Mouse (Mus musculus): ENCODE results near the gene Tsc2. TPM values are rescaled to one million over a fixed set of nuclear protein-coding genes. Genes with fewer than 3 reads are reported as not detected.

Gene Tsc2
- total and polyA plus RNA-seq, 2 experiments from 2014 or later = 61.7 to 106 TPM

GRCm38 (mm10) chr17:24593992-24594890 lies 38.2 kb downstream of the Tsc2 start:
- ATAC-seq (ENCODE audit: low FRiP score) = no peak
- whole genome bisulfite sequencing = 94% methylated on average over 26 of the region's 26 CpGs
- DNase-seq (ENCODE audit: low spot score) = no peak

GRCm38 (mm10) chr17:24593248-24593647 lies 39.2 kb downstream of the Tsc2 start:
- Histone ChIP-seq H3K9me3 (ENCODE audit: low read length) (no peaks in the 10 kb centered on the region), H3K4me2 (ENCODE audit: low read depth, low read length, poor library complexity, severe bottlenecking) (no peak overlapping the region), H3K9ac (replicated peaks; ENCODE audit: low read length, poor library complexity, severe bottlenecking) (no peak overlapping the region), H3K27ac (ENCODE audit: low read depth, low read length) (no peak overlapping the region), H3K4me1 (ENCODE audit: insufficient read depth, low read length) (no peaks in the 10 kb centered on the region), H3K27me3 (ENCODE audit: insufficient read depth, low read length) (no peaks in the 10 kb centered on the region), H3K4me3 (ENCODE audit: low read depth, low read length) (no peak overlapping the region), H3K36me3 (ENCODE audit: insufficient read depth, low read length) (peaks cover 84% of the 10 kb centered on the region)
- no peak for TF ChIP-seq CTCF (IDR thresholded peaks at IDR 0.05)
- DNase-seq (ENCODE audit: low spot score) (no peak), ATAC-seq (ENCODE audit: low FRiP score) (no peak)
- 88% methylated on average over 5 of the region's 5 CpGs for WGBS

More at GRCm38 (mm10) chr17:24593992-24594890, 38.2 kb downstream of the Tsc2 start:
- no peaks in the 10 kb centered on the region for H3K4me1 ChIP-seq (ENCODE audit: insufficient read depth, low read length)
- H3K9ac ChIP-seq (replicated peaks; ENCODE audit: low read length, poor library complexity, severe bottlenecking) = no peak overlapping the region
- H3K27me3 ChIP-seq (ENCODE audit: insufficient read depth, low read length) = no peaks in the 10 kb centered on the region
- no peaks in the 10 kb centered on the region for H3K9me3 ChIP-seq (ENCODE audit: low read length)
- no peak for TF ChIP-seq CTCF (IDR thresholded peaks at IDR 0.05)
- peaks cover 93% of the 10 kb centered on the region for H3K36me3 ChIP-seq (ENCODE audit: insufficient read depth, low read length)
- no peak overlapping the region for H3K27ac ChIP-seq (ENCODE audit: low read depth, low read length)
- no peak overlapping the region for H3K4me2 ChIP-seq (ENCODE audit: low read depth, low read length, poor library complexity, severe bottlenecking)
- no peak overlapping the region for H3K4me3 ChIP-seq (ENCODE audit: low read depth, low read length)

- TF ChIP-seq CTCF (IDR thresholded peaks at IDR 0.05) = no peak
- Histone ChIP-seq H3K9me3 (ENCODE audit: low read length) (no peaks in the 10 kb centered on the region), H3K4me2 (ENCODE audit: low read depth, low read length, poor library complexity, severe bottlenecking) (no peak overlapping the region), H3K27me3 (ENCODE audit: insufficient read depth, low read length) (no peaks in the 10 kb centered on the region), H3K4me1 (ENCODE audit: insufficient read depth, low read length) (no peaks in the 10 kb centered on the region), H3K36me3 (ENCODE audit: insufficient read depth, low read length) (peaks cover 83% of the 10 kb centered on the region), H3K4me3 (ENCODE audit: low read depth, low read length) (no peak overlapping the region), H3K27ac (ENCODE audit: low read depth, low read length) (no peak overlapping the region), H3K9ac (replicated peaks; ENCODE audit: low read length, poor library complexity, severe bottlenecking) (no peak overlapping the region)
- WGBS = 95% methylated on average over 5 of the region's 5 CpGs
- no peak for ATAC-seq (ENCODE audit: low FRiP score)
- DNase-seq (ENCODE audit: low spot score) = no peak
Observed at GRCm38 (mm10) chr17:24591695-24592094, 40.7 kb downstream of the Tsc2 start.

- 86% methylated on average over 3 of the region's 3 CpGs for WGBS
- DNase-seq (ENCODE audit: low spot score) = peak; percentile 15
- no peak overlapping the region for H3K4me3 ChIP-seq (ENCODE audit: low read depth, low read length)
- peaks cover 83% of the 10 kb centered on the region for H3K36me3 ChIP-seq (ENCODE audit: insufficient read depth, low read length)
- no peaks in the 10 kb centered on the region for H3K4me1 ChIP-seq (ENCODE audit: insufficient read depth, low read length)
- no peak for ATAC-seq (ENCODE audit: low FRiP score)
- TF ChIP-seq CTCF (IDR thresholded peaks at IDR 0.05) = no peak
- H3K9ac ChIP-seq (replicated peaks; ENCODE audit: low read length, poor library complexity, severe bottlenecking) = no peak overlapping the region
- no peak overlapping the region for H3K27ac ChIP-seq (ENCODE audit: low read depth, low read length)
- H3K27me3 ChIP-seq (ENCODE audit: insufficient read depth, low read length) = no peaks in the 10 kb centered on the region
- H3K9me3 ChIP-seq (ENCODE audit: low read length) = no peaks in the 10 kb centered on the region
- H3K4me2 ChIP-seq (ENCODE audit: low read depth, low read length, poor library complexity, severe bottlenecking) = no peak overlapping the region
Observed at GRCm38 (mm10) chr17:24590943-24591342, 41.5 kb downstream of the Tsc2 start.

GRCm38 (mm10) chr17:24586532-24586931 lies 45.9 kb downstream of the Tsc2 start:
- 98% methylated on average over 4 of the region's 4 CpGs for WGBS
- TF ChIP-seq CTCF (IDR thresholded peaks at IDR 0.05) = no peak

GRCm38 (mm10) chr17:24584520-24584919 lies 47.9 kb downstream of the Tsc2 start:
- Histone ChIP-seq H3K36me3 (ENCODE audit: insufficient read depth, low read length) (peaks cover 62% of the 10 kb centered on the region), H3K4me2 (ENCODE audit: low read depth, low read length, poor library complexity, severe bottlenecking) (no peak overlapping the region), H3K9me3 (ENCODE audit: low read length) (no peaks in the 10 kb centered on the region), H3K4me1 (ENCODE audit: insufficient read depth, low read length) (no peaks in the 10 kb centered on the region), H3K27me3 (ENCODE audit: insufficient read depth, low read length) (no peaks in the 10 kb centered on the region), H3K27ac (ENCODE audit: low read depth, low read length) (no peak overlapping the region), H3K4me3 (ENCODE audit: low read depth, low read length) (no peak overlapping the region), H3K9ac (replicated peaks; ENCODE audit: low read length, poor library complexity, severe bottlenecking) (no peak overlapping the region)
- DNase-seq (ENCODE audit: low spot score) = no peak
- 75% methylated on average over 3 of the region's 3 CpGs for WGBS
- no peak for TF ChIP-seq CTCF (IDR thresholded peaks at IDR 0.05)
- no peak for ATAC-seq (ENCODE audit: low FRiP score)

More at GRCm38 (mm10) chr17:24586532-24586931, 45.9 kb downstream of the Tsc2 start:
- ATAC-seq (ENCODE audit: low FRiP score) = no peak
- H3K9me3 ChIP-seq (ENCODE audit: low read length) = no peaks in the 10 kb centered on the region
- H3K4me3 ChIP-seq (ENCODE audit: low read depth, low read length) = no peak overlapping the region
- H3K4me1 ChIP-seq (ENCODE audit: insufficient read depth, low read length) = no peaks in the 10 kb centered on the region
- H3K4me2 ChIP-seq (ENCODE audit: low read depth, low read length, poor library complexity, severe bottlenecking) = no peak overlapping the region
- no peak for DNase-seq (ENCODE audit: low spot score)
- peaks cover 59% of the 10 kb centered on the region for H3K36me3 ChIP-seq (ENCODE audit: insufficient read depth, low read length)
- no peak overlapping the region for H3K9ac ChIP-seq (replicated peaks; ENCODE audit: low read length, poor library complexity, severe bottlenecking)
- no peak overlapping the region for H3K27ac ChIP-seq (ENCODE audit: low read depth, low read length)
- H3K27me3 ChIP-seq (ENCODE audit: insufficient read depth, low read length) = no peaks in the 10 kb centered on the region
